Mouse (Mus musculus) lung, postnatal 14 days (tissue): ENCODE results near the gene Lrrc28.
A peak's percentile ranks its signal among the peaks of the same experiment; 100 is the strongest.

Source experiments
- DNase-seq: peaks from one replicate; pipeline ENCODE4 v3.0.0; 2021

The Lrrc28 gene

DNA sequence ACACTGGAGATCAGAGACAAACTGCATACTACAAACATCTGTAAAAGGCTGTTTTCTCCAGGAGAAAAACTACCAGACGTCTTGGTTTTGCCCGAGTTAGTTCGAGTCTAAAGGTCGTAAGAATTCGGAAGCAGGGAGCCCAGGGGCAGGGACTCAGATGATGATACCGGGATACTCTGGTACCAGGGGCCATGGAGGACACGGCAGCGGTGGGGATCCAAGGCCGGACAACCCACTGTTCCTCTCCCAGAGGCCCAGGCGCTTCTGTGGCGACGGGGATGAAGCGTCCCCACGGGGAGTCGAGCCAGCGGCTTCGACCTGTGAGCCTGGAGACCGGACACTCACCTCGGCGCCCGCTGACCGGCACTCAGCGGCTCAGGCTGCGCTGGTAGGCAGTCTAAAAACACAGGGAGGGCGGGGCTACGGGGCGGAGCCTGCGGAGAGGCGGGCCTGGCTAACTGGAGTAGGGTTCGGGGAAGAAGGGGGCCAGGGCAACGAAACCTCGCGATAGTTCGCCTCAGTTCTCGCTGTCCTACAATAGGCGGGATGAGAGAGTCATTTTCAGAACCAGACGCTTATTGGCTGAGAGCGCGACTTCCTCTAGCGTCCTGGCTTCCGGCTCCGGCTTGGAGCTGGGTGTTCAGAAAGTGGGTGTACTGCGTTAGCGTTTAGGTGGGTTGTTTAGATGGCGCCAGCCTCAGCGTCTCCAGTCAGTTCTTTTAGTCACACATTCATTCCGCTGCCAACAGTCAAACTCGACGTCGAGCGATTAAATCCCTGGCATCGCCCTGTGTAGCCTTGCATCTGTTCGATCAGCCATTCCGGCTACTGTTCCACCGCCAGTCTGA is at the start of gene Lrrc28:
Gene Lrrc28, minus strand, starts transcription at position 436 of the 848 bp plus-strand sequence.
- peak; percentile 100 for DNase-seq

DNA sequence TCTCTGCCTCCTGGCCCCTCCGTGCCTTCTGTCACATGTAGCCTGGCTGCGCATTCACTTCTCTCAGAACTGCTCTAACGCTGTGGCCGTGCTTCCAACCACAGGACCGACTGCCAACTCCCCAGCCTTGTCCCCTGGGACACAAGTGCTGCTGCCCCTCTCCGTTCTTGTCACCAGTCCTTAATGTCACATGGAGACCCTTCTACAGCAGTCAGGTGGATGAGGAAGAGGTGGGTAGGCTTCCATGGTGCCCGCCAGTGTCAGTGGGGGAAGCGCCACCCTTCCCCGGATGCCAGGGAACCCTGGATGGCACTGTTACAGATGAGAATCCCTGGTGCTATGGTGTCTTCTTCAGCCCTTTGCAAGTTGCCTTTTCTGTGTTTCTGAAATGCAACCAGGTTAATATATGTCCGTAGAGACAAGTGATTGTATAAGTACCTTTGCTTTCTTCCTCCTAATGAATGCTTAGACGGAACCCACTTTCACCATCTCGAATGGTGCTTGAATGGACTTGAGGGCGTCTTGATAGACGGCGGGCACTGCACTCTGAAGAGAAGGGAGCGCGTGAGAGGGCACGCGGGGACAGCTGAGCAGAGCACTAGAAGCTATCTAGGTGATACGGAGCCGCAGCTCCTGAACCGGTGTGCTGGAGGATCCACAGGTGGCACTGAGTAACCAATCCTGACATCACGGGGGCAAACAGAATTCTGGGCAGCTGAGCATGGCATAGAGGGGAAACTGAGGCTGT is 47.9 kb upstream of the Lrrc28 start:
- no peak for DNase-seq

DNA sequence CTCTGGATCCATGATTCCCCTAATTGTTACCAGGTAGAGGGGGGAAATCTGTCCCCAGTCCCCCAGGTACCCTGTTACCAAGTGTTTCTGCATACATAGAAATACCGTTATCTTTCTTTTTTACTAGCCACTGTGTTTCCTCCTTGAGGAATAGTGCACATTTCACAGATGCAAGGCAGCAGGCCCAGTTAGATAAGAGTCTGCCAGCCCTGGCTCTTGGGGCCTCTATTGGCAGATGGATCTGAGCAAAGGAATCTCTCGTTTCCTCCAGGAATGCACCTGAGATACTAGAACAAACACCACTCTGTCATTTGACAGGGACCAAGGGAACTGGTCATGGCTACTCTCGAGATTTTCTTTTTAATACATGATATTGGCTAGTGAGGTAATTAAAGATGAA is 47.1 kb upstream of the Lrrc28 start:
- no peak for DNase-seq

DNA sequence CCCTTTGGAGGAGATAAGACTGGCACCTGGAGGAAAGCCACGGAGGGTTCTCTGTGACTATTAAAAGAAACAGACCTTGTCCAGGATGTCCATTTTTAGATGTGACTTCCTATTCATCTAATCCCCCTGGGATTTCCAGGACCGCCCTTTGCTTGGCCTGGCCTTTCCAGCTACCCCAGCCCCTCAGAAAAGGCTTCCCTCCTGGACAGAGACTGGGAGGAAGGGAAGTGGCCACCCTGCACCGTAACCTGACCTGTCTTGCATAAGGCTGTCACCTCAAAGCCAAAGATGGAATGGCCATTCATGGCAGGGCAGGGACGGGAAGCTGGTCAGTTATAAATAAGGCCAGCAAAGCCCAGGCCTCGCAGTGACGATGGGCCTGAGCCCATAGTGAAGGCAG is 46.0 kb upstream of the Lrrc28 start:
- no peak for DNase-seq

DNA sequence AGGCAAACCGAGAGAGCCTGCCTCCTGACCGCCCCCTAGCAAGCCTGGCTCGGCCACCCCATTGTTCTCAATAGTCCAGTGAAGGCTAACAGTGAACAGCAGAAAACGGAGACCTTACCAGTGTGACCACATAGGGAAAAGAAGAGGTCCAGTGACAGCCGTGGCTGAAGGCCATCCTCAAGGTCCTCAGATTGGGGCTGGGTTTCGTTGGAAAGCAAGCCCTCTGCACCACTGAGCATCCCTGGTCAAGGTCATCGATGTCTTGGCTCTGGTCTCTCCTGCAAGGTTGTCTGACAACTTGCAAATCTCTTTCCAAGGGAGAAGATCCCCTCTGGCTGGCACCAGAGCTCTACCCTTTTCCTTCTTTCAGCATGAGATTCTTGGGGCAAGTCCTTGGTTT is 44.7 kb upstream of the Lrrc28 start:
- no peak for DNase-seq

DNA sequence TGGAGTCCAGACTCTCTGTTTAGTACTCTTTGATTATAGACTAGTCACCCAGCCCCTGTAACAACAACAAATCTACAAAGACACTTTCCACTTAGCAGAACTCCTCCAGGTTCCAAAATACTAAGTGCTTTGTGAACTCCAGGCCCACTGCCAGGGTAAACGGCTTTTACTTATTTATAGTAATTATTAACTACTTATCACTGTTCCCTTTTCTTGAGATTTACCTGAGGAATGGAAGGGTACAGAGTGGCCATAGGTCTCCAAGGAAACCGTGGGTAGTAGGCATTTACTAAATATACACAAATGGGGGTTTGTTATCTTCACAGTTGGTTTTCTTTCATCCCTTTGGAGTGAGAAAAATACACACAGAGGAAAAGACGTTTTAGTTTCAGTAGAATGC is 43.2 kb upstream of the Lrrc28 start:
- peak; percentile 53 for DNase-seq

DNA sequence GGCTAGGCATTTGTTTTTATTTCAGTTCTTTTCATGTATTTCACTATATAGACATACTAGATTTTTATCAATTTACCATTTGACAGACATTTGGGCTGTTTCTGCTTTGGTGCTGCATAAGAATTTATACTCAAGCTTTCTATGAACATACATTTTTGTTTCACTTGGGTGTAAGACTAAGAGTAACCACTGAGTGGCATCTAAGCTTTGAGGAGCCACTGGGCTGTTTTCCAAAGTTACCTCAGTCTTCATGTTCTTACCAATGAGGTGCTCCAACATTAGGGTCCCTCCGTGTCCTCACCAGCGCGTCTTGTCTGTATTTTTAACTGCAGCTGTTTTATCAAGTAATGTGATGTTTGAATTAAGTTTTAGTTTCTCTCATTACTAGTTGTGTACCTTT is 41.5 kb upstream of the Lrrc28 start:
- DNase-seq, result no peak

DNA sequence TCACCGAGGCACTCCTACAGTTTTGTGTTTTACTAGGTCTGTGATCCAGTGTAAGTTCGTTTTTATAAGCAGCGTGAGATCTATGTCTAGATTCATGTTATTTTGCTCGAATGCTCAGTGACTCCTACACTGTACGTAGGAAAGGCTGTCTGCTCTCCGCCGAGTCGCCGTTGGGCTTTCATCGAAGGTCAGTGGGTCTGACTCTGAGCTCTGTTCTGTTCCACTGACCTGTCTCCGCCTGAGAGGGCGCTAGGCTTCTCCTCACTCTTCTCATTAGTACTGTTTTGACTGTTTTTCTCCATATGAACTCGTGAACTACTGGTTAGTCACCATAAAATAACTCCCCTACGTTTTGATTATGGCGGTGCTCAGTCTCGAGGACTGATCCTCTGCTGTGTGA is 37.9 kb upstream of the Lrrc28 start:
- no peak for DNase-seq

DNA sequence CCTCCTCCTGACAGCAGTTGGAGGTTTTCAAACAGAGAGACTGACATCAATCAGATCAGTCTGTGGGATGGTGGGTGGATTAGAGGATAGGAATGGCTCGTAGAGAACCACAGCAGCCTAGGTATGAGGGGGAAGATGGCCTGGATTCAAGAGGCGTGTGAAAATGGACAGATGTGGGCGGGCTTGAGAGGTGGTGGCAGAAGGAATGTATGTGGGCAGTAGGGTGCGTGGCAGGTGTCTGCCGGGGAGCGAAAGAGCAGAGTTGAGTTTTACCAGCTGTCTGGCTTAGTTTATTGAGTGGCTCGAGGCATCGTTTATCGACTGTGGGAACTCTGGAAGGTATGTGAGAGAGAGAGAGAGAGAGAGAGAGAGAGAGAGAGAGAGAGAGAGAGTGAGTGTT is 36.0 kb upstream of the Lrrc28 start:
- DNase-seq, result no peak

DNA sequence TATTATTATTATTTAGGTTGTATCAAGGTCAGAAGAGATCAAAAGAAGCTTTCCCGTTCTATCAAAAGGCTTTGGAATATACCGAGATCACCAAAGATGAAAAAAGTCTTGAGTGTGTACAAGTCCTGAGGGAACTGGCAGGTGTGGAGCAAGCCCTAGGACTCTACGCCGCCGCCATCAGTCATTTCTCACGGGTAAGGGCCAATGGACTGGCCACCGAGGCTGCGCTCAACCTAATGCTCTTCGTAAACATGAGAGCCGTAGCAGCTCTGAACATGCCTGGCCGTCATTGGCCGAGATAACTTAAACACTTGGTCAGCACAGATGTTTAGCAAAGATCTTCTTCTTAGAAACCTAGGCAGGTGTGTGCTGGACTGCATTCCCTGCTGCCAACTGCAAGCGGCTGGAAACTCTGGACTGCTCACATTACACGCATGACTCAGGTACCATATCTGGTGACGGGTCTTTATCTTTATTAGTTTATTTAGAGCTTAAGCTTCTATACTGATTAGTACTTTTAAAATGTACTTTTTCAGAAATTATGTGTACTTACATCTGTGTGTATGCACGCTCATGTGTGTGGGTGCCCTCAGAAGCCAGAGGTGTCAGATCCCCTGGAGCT is 33.9 kb upstream of the Lrrc28 start:
- DNase-seq, result no peak

DNA sequence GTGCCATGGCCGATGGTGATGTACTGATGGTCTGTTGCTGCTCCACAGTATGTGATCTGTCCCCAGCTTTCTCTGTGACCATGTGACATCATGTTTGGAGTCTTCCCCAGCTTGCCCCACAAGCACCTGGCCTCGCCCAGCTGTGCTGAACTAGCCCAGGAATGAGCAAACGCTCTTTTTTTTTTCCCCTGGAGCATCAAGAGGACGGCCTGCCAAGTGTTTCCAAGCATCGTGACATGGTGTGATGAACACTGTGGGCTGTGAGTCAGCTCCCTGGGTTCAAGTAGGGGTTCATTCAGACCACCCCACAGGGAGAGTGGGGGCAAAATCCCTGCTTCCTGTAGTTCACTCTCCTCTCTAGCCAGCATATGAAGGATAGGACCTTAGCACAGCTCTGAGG is 28.6 kb upstream of the Lrrc28 start:
- DNase-seq, result no peak

DNA sequence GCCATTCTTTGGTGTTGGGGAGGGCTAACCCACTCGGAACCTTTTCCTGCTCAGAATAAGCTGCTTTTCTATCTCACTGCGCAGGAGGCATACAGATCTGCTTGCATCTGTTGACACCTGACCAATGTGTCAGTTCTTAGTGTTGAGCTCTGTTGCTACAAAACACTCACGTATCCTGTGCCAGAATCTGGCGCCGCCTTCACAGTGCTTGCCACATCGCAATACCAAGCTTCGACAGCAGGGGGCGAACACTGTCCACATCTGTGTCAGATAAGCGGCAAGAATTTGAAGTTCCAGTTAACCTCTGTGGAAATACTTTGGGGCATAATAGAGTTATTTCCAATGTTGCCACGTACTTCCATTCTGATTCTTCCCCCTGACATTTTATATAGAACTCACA is 27.6 kb upstream of the Lrrc28 start:
- peak; percentile 99 for DNase-seq

DNA sequence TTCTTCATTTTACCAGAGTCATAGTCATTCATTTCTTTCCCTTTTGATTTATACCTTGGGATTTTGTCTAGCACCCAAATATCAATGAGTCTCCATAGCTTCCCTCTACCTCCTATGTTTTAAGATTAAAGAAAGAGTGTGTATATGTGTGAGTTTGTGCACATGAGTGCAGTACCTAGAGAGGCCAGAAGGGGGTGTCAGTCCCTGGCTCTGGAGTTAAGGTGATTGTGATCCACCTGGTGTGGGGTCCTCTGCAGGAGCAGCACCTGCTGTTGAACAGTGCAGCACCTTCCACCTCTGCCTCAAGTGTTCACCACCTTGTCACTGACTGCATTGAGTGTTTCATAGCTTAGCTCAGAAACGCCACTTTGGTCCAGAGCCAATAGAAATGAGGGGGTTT is 25.9 kb upstream of the Lrrc28 start:
- DNase-seq, result no peak

DNA sequence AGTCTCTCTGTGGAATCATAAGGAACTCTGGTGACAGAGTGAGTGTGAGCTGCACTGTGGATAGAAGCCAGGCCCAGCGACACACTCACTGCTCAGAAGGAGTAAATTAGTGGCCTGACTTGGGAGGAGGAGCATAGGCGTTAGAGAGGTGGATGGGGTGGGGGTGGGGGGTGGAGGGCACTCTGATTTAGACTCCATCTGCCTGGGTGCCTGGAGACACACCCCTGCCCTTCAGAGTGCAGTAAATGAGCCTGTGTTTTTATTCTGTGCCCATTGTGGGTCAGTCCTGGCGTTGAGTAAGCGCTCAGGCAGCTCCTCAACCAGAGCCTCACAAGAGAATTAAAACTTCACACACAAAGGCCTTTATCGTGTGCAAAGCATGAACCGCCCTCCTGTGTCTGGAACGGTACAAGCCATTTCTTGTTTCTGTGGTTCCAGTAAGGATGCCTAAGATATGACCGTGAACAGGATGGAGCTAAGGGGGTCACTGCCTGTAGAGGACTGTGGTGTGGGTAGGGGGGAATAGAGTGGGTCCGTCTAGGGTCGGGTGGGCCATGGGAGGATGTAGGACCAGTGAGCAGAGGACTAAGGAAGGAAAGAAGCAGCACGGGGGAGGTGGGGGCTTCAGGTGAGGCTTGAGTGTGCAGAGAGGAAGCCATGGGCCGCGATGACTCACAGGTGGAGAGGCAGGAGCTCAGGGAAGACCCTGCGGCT is 19.1 kb upstream of the Lrrc28 start:
- DNase-seq, result no peak

DNA sequence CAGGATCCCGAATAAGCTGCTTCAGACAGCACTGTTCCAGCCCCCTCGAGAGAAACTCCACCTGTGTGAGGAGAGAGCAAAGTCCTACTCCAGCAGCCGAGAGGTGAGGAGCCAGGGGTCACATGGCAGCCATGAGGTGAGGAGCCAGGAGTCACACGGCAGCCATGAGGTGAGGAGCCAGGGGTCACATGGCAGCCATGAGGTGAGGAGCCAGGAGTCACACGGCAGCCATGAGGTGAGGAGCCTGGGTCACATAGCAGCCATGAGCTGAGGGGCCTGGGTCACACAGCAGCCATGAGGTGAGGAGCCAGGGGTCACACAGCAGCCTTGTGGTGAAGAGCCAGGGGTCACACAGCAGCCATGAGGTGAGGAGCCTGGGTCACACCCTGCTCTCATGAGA is 17.4 kb upstream of the Lrrc28 start:
- DNase-seq, result no peak

DNA sequence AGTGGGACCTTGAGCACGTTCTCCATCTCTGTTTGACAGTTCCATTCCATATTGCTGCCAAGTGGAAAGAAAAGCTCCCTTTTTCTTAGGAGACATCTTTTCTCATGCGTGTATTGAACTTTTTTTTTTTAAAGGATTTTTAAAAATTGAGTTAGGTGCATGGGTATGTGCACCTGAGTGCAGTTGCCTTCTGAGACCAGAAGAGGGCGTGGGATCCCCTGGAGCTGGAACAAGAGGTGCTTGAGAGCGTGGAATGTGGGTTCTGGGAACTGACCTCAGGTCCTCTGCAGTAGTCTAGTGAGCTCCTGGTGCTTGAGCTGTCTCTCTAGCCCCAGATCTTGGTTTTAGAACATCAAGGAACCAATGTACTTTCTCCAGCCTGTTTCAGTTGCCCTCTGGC is 13.0 kb upstream of the Lrrc28 start:
- no peak for DNase-seq

DNA sequence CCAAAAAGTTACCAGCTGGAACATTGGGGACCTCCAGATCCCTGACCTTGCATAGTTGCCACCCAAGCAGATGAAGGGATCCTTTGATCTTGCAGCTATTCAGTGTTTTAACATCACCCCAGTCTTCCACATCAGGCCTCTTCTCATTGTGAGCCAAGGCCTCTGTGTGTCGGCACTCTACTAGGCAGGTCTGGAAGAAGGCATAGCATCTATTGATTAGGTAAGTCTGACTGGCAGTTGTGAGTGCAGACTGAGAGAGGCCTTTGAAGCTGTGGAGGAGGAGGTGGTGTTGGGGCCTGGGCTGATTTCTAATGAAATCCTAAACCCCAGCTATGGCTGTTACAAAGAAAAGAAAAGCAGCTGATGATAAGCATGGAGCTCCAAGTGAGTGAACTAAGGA is 10.1 kb upstream of the Lrrc28 start:
- DNase-seq, result no peak

DNA sequence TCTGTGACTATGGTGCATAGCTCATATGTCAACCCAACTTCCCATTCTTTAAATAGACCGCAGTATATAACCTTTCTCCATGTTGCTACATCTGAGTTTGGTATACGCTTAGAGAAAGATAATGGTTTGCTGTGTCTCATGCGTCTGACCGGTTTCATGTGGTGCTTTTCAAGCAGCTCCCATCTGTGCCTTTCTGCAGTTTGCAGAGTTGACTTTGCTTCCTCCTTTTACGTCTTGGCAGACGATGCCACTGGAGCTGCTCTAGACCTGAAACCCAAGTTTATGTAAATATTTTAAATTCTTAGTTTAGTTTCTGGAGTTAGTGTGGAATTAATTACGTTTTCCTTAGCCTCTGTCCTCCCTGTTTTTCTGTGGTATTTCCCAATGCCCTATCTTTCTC is 9.6 kb upstream of the Lrrc28 start:
- no peak for DNase-seq

DNA sequence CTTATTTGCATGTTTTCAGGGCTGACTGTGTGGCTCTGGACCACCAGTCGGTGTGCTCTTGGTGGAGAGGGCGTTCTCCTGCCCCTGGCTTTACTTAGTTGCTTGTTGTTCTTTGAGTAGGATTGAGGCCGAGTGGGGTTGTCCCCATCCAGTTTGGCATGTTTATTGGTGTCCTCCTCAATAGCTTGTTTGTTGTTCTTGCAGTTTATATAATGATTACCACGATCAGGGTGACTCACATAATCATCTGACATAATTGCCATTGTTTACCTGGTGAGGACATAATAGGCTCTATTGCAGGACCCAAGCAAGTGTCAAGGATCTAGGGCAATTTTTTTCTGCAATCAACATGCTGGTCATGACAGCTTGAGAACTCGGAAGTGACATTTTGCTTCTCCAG is 7.1 kb upstream of the Lrrc28 start:
- DNase-seq, result no peak

DNA sequence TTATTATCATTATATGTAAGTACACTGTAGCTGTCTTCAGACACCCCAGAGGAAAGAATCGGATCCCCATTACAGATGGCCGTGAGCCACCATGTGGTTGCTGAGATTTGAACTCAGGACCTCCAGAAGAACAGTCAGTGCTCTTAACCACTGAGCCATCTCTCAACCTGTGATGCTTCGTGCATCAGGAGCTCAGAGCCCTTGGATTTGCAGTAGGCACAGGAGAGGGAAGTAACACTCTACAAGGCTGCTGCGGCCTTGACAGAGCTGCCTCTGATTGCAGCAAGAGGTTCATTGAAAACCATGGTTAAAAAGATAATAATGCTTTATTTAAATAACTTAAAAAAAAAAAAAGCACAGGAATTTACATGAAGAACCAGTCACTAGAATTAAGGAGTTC is 3.3 kb upstream of the Lrrc28 start:
- no peak for DNase-seq

DNA sequence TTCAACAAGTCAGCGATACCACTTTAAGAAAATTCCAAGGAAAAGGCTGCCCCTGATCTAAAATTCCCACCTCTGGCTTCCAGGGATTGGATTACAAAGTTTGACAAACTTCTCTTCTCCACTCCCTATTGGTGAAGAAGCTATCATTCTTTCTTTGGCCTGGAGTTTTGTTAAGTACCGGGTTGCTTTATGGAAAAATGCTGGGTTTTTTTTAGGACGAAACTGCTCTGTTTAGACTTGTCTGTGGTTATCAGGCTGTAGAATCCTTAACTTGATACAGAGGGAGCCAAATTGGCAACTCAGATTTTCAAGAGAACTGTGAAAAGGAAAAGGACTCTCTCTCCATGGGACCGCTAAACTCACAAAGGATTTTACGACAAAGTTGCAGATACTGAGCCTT is 2.2 kb upstream of the Lrrc28 start, which contains the start of gene Ttc23:
Gene Ttc23, plus strand, starts transcription at position 134 of the 400 bp plus-strand sequence.
- no peak for DNase-seq

DNA sequence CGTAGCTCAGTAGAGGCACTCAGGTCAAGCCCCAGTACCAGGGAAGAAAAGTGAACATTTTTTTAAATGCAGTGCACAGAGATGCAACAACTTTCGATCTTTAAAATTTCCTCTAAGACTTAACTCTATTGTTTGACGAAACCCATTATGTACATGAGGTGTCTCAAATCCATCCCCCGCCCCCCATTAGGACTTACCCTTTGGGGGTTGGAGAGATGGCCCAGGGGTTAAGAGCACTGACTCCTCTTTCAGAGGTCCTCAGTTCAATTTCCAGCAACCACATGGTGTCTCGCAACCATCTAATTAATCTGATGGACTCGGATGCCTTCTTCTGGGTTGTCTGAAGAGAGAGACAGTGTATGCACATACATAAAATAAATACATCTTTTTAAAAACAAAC is 1.1 kb upstream of the Lrrc28 start:
- DNase-seq, result no peak

DNA sequence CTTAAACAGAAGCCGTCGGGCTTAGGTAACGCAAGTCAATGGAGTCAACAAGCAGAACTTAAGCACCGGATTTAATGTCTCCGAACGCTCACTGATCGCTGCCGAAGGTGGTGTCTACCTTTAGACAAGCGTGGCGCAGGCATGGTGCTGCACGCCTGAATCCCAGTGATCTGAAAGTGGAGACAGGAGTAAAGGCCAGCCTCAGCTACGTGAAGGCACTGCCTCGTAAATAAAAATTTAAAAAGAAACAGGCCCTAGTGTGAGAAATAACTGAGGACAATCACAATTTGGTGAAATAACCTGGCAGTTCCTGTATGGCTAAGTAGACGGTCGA is 580 bp upstream of the Lrrc28 start:
- no peak for DNase-seq

DNA sequence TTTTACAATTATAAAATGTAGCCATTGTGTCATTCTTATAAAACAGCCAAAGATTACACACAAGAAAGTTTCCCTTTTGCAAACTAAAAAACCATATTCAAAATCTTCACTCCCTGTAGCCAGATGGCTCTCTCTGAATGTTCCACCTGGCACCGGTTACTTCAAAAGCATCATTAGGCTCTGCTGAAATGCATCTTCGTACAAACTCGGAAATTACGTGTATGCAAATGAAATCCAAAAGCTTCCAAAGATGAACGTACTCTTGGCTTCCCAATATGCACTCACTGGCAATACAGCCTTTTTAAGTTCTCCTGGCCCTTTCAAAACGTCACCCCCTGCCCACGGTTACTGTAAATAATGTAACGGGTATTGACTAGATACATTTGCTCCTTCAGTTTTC is 777 bp downstream of the Lrrc28 start:
- DNase-seq, result no peak
